Mouse (Mus musculus): ENCODE measurements around the gene Mpp2. TPM values are rescaled to one million over a fixed set of nuclear protein-coding genes. Genes with fewer than 3 reads are reported as not detected.

Mpp2 gene
- polyA plus RNA-seq, 1 experiment from 2014 or later, result 15.3 TPM

DNA sequence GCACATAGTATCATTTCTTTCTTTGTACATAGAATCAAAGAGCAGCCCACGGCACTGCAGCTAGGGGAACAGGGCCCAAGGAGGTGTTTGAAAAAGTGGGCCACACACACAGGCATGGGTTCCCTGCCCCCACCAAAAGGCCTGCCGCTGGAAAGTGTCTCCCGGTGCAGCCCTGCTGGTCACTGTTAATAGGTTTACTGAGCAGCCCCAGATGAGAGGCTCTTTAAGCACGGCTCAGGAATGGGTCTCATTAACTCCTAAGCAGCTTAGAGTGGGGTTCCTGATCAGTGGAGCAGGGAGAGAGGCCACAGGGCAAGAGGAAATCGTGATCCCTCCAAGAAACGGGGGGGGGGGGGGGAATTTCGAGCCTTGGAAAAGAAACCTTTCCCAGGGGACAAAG, 4.2 kb downstream of the Mpp2 start:
- Histone ChIP-seq H3K36me3 (ENCODE audit: control insufficient read depth, insufficient read depth, low read length) (peaks cover 20% of the 10 kb centered on the region; the same call in 1 of the 2 replicates), H3K9ac (ENCODE audit: low read length) (no peak overlapping the region), H3K4me1 (ENCODE audit: control insufficient read depth, insufficient read depth, low read length) (peaks cover 23% of the 10 kb centered on the region), H3K4me2 (ENCODE audit: low read length) (no peak overlapping the region), H3K27ac (ENCODE audit: low read depth, low read length) (no peak overlapping the region), H3K27me3 (replicated peaks; ENCODE audit: control insufficient read depth, insufficient read depth, low read length) (no peaks in the 10 kb centered on the region), H3K4me3 (ENCODE audit: low read depth, low read length) (no peak overlapping the region), H3K9me3 (replicated peaks; ENCODE audit: control insufficient read depth, low read length) (no peaks in the 10 kb centered on the region)
- no peak for DNase-seq (ENCODE audit: low spot score)
- no peak for ATAC-seq
- 9% methylated on average over 7 of the region's 7 CpGs for WGBS

GRCm38 (mm10) chr11:102083193-102083592, 5.1 kb downstream of the Mpp2 start:
- ATAC-seq (no peak), DNase-seq (ENCODE audit: low spot score) (peak; percentile 22)
- Histone ChIP-seq H3K4me3 (ENCODE audit: low read depth, low read length) (no peak overlapping the region), H3K27me3 (replicated peaks; ENCODE audit: control insufficient read depth, insufficient read depth, low read length) (no peaks in the 10 kb centered on the region), H3K4me2 (ENCODE audit: low read length) (no peak overlapping the region), H3K4me1 (ENCODE audit: control insufficient read depth, insufficient read depth, low read length) (peaks cover 23% of the 10 kb centered on the region), H3K9ac (ENCODE audit: low read length) (no peak overlapping the region), H3K9me3 (replicated peaks; ENCODE audit: control insufficient read depth, low read length) (no peaks in the 10 kb centered on the region), H3K36me3 (ENCODE audit: control insufficient read depth, insufficient read depth, low read length) (peaks cover 26% of the 10 kb centered on the region), H3K27ac (ENCODE audit: low read depth, low read length) (no peak overlapping the region)
- 40% methylated on average over 4 of the region's 4 CpGs for WGBS

GRCm38 (mm10) chr11:102082322-102082721, 6.0 kb downstream of the Mpp2 start:
- Histone ChIP-seq H3K4me2 (ENCODE audit: low read length) (peak overlapping the region; percentile 83), H3K27ac (ENCODE audit: low read depth, low read length) (no peak overlapping the region), H3K27me3 (replicated peaks; ENCODE audit: control insufficient read depth, insufficient read depth, low read length) (no peaks in the 10 kb centered on the region), H3K9me3 (replicated peaks; ENCODE audit: control insufficient read depth, low read length) (no peaks in the 10 kb centered on the region), H3K4me3 (ENCODE audit: low read depth, low read length) (peak overlapping the region; percentile 31), H3K9ac (ENCODE audit: low read length) (peak overlapping the region; percentile 58), H3K36me3 (ENCODE audit: control insufficient read depth, insufficient read depth, low read length) (peaks cover 28% of the 10 kb centered on the region), H3K4me1 (ENCODE audit: control insufficient read depth, insufficient read depth, low read length) (peaks cover 23% of the 10 kb centered on the region)
- ATAC-seq (peak; percentile 87), DNase-seq (ENCODE audit: low spot score) (peak; percentile 94)
- under 1% methylated on average over 18 of the region's 18 CpGs for WGBS

DNA sequence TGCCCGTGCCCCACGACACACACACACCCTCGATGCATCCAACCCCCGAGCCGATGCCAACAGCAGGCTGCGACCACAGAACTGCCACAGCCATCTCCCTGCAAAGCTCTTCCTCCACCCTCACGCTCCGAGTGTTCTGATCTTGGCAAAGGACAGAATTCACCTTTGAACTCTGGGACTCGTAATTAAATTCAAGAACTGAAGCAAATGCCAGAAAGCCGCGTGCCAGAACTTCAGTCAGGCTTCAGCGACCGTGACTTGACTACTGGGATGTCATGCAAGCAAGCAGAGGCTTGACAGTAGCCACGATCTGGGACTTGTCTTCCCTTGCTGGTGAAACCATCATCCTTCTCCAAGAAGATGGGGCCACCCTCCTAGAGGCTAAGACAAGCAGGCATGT, 14.6 kb downstream of the Mpp2 start:
- 84% methylated on average over 14 of the region's 14 CpGs for WGBS
- DNase-seq (ENCODE audit: low spot score) (no peak), ATAC-seq (no peak)
- no peaks in the 10 kb centered on the region for H3K4me1 ChIP-seq (ENCODE audit: control insufficient read depth, insufficient read depth, low read length)
- no peaks in the 10 kb centered on the region for H3K27me3 ChIP-seq (replicated peaks; ENCODE audit: control insufficient read depth, insufficient read depth, low read length)
- H3K9me3 ChIP-seq (replicated peaks; ENCODE audit: control insufficient read depth, low read length), result no peaks in the 10 kb centered on the region
- H3K36me3 ChIP-seq (ENCODE audit: control insufficient read depth, insufficient read depth, low read length), result peaks cover 30% of the 10 kb centered on the region
- H3K4me3 ChIP-seq (ENCODE audit: low read depth, low read length), result no peak overlapping the region
- no peak overlapping the region for H3K27ac ChIP-seq (ENCODE audit: low read depth, low read length)
- H3K9ac ChIP-seq (ENCODE audit: low read length), result no peak overlapping the region
- no peak overlapping the region for H3K4me2 ChIP-seq (ENCODE audit: low read length)

DNA sequence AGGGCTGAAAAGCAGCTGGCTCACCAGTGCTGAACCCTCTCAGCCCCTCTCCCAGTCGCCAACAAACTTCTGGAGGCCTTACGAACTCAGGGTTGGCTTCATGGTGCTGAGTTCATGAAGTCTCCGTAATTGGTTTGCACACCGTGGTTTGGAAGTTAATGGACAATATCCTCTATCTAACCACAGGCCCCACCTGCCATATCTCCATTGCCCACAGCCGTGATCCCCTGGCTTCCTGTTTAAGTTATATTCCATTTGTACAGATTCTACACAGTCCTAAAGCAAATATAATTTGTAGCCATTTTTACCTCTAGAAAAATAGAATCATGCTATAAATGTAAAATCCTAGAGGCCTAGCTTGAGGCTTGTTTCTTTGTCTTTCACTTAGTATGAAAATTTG, 15.6 kb downstream of the Mpp2 start:
- no peak overlapping the region for H3K9ac ChIP-seq (ENCODE audit: low read length)
- peaks cover 22% of the 10 kb centered on the region for H3K36me3 ChIP-seq (ENCODE audit: control insufficient read depth, insufficient read depth, low read length)
- H3K4me1 ChIP-seq (ENCODE audit: control insufficient read depth, insufficient read depth, low read length), result no peaks in the 10 kb centered on the region
- H3K27ac ChIP-seq (ENCODE audit: low read depth, low read length), result no peak overlapping the region
- 81% methylated on average over 5 of the region's 5 CpGs for WGBS
- ATAC-seq (no peak), DNase-seq (ENCODE audit: low spot score) (no peak)
- no peaks in the 10 kb centered on the region for H3K9me3 ChIP-seq (replicated peaks; ENCODE audit: control insufficient read depth, low read length)
- no peaks in the 10 kb centered on the region for H3K27me3 ChIP-seq (replicated peaks; ENCODE audit: control insufficient read depth, insufficient read depth, low read length)
- H3K4me3 ChIP-seq (ENCODE audit: low read depth, low read length), result no peak overlapping the region
- no peak overlapping the region for H3K4me2 ChIP-seq (ENCODE audit: low read length)

- H3K9ac ChIP-seq (ENCODE audit: low read length), result no peak overlapping the region; the same call in 1 of the 2 replicates
- H3K27me3 ChIP-seq (replicated peaks; ENCODE audit: control insufficient read depth, insufficient read depth, low read length), result no peaks in the 10 kb centered on the region
- no peaks in the 10 kb centered on the region for H3K9me3 ChIP-seq (replicated peaks; ENCODE audit: control insufficient read depth, low read length)
- H3K36me3 ChIP-seq (ENCODE audit: control insufficient read depth, insufficient read depth, low read length), result peaks cover 15% of the 10 kb centered on the region; the same call in 1 of the 2 replicates
- WGBS, result 5% methylated on average over 13 of the region's 13 CpGs
- H3K27ac ChIP-seq (ENCODE audit: low read depth, low read length), result peak overlapping the region; percentile 46; the same call in 1 of the 2 replicates
- ATAC-seq, result no peak
- peak overlapping the region; percentile 3 for H3K4me2 ChIP-seq (ENCODE audit: low read length)
- no peak overlapping the region for H3K4me3 ChIP-seq (ENCODE audit: low read depth, low read length)
- no peaks in the 10 kb centered on the region for H3K4me1 ChIP-seq (ENCODE audit: control insufficient read depth, insufficient read depth, low read length)
- DNase-seq (ENCODE audit: low spot score), result peak; percentile 25
These were observed 17.9 kb downstream of the Mpp2 start for GRCm38 (mm10) chr11:102070426-102070825.

DNA sequence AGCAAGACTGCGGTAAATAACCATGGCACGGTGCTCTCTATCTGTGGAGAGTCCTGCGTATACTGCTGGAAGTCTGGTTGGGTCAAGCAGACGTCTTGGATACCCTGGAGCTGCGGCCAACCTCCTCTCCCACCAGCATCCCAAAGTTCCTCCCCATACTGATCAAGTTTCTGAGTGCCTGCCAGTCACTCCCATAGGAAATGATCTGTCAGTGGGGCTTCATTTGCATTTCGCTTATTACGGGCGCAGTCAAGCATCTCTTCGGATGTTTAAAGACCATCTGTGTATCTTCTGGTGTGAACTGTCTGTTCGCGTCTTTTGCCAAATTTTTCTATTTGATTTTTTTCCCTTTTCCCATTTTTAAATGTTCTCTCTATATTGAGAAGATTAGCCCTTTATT, 18.7 kb downstream of the Mpp2 start:
- 51% methylated on average over 11 of the region's 11 CpGs for WGBS
- ATAC-seq, result peak; percentile 40; the same call in 1 of the 2 replicates
- Histone ChIP-seq H3K4me1 (ENCODE audit: control insufficient read depth, insufficient read depth, low read length) (no peaks in the 10 kb centered on the region), H3K27ac (ENCODE audit: low read depth, low read length) (no peak overlapping the region), H3K9me3 (replicated peaks; ENCODE audit: control insufficient read depth, low read length) (no peaks in the 10 kb centered on the region), H3K36me3 (ENCODE audit: control insufficient read depth, insufficient read depth, low read length) (peaks cover 12% of the 10 kb centered on the region; the same call in 1 of the 2 replicates), H3K9ac (ENCODE audit: low read length) (no peak overlapping the region), H3K27me3 (replicated peaks; ENCODE audit: control insufficient read depth, insufficient read depth, low read length) (no peaks in the 10 kb centered on the region), H3K4me2 (ENCODE audit: low read length) (no peak overlapping the region), H3K4me3 (ENCODE audit: low read depth, low read length) (no peak overlapping the region)
- peak; percentile 72 for DNase-seq (ENCODE audit: low spot score)

GRCm38 (mm10) chr11:102068969-102069368, 19.3 kb downstream of the Mpp2 start:
- no peak overlapping the region for H3K4me2 ChIP-seq (ENCODE audit: low read length)
- H3K9me3 ChIP-seq (replicated peaks; ENCODE audit: control insufficient read depth, low read length), result no peaks in the 10 kb centered on the region
- WGBS, result 31% methylated on average over 2 of the region's 2 CpGs
- H3K27me3 ChIP-seq (replicated peaks; ENCODE audit: control insufficient read depth, insufficient read depth, low read length), result no peaks in the 10 kb centered on the region
- H3K27ac ChIP-seq (ENCODE audit: low read depth, low read length), result no peak overlapping the region
- H3K36me3 ChIP-seq (ENCODE audit: control insufficient read depth, insufficient read depth, low read length), result peaks cover 13% of the 10 kb centered on the region; the same call in 1 of the 2 replicates
- H3K4me1 ChIP-seq (ENCODE audit: control insufficient read depth, insufficient read depth, low read length), result no peaks in the 10 kb centered on the region
- DNase-seq (ENCODE audit: low spot score) (peak; percentile 37), ATAC-seq (no peak)
- no peak overlapping the region for H3K4me3 ChIP-seq (ENCODE audit: low read depth, low read length)
- no peak overlapping the region for H3K9ac ChIP-seq (ENCODE audit: low read length)

DNA sequence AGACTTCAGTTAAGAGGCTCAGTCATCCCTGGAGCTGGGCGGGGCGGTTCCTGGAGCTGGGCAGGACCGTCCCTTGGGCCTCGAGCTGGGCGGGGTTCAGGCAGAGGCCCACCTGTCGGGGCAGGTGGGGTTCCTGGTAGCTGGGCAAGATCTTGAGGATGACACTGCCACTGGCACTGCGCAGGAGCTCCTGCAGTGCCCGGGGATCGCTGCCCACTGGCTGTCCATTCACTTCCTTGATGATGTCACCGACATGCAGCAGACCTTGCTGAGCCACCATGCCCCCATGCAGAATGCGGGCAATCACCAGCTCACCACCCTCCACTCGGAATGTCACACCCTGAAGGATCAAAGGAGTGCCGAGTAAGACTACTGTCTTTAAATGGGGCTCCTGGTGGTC, 25.2 kb downstream of the Mpp2 start:
- 84% methylated on average over 13 of the region's 13 CpGs for WGBS
- Histone ChIP-seq H3K9ac (ENCODE audit: low read length) (no peak overlapping the region), H3K4me3 (ENCODE audit: low read depth, low read length) (no peak overlapping the region), H3K4me1 (ENCODE audit: control insufficient read depth, insufficient read depth, low read length) (peaks cover 5% of the 10 kb centered on the region; the same call in 1 of the 2 replicates), H3K4me2 (ENCODE audit: low read length) (no peak overlapping the region), H3K27me3 (replicated peaks; ENCODE audit: control insufficient read depth, insufficient read depth, low read length) (no peaks in the 10 kb centered on the region), H3K27ac (ENCODE audit: low read depth, low read length) (no peak overlapping the region), H3K36me3 (ENCODE audit: control insufficient read depth, insufficient read depth, low read length) (peaks cover 56% of the 10 kb centered on the region), H3K9me3 (replicated peaks; ENCODE audit: control insufficient read depth, low read length) (no peaks in the 10 kb centered on the region)
- DNase-seq (ENCODE audit: low spot score) (no peak), ATAC-seq (no peak)

All from forebrain, embryonic 14.5 days (tissue).